Mouse (Mus musculus): ENCODE results near the gene Exoc6.

Gene Exoc6

GRCm38 (mm10) chr19:37690716-37691115 lies 140.5 kb downstream of the Exoc6 start:
- DNase-seq (ENCODE audit: low read depth): no peak

- no peak for DNase-seq (ENCODE audit: low read depth)
Observed at GRCm38 (mm10) chr19:37692879-37693278, 142.7 kb downstream of the Exoc6 start.

GRCm38 (mm10) chr19:37695146-37695545 lies 144.9 kb downstream of the Exoc6 start:
- DNase-seq (ENCODE audit: low read depth): no peak

GRCm38 (mm10) chr19:37695762-37696602 lies 145.8 kb downstream of the Exoc6 start:
- DNase-seq (ENCODE audit: low read depth): no peak

- DNase-seq (ENCODE audit: low read depth): no peak
Observed at GRCm38 (mm10) chr19:37696603-37697334, 146.6 kb downstream of the Exoc6 start.

- no peak for DNase-seq (ENCODE audit: low read depth)
Observed at GRCm38 (mm10) chr19:37697335-37697636, 147.1 kb downstream of the Exoc6 start.

GRCm38 (mm10) chr19:37697651-37698272 lies 147.5 kb downstream of the Exoc6 start, which contains the start of gene Cyp26a1:
Gene Cyp26a1 (plus strand): TSS chr19:37697798.
- no peak for DNase-seq (ENCODE audit: low read depth)

- DNase-seq (ENCODE audit: low read depth): no peak
Observed at GRCm38 (mm10) chr19:37698273-37699160, 148.3 kb downstream of the Exoc6 start.

GRCm38 (mm10) chr19:37699711-37700110 lies 149.5 kb downstream of the Exoc6 start:
- no peak for DNase-seq (ENCODE audit: low read depth)

- DNase-seq (ENCODE audit: low read depth): peak; percentile 94
Observed at GRCm38 (mm10) chr19:37702377-37703076, 152.3 kb downstream of the Exoc6 start.

GRCm38 (mm10) chr19:37703902-37704509 lies 153.8 kb downstream of the Exoc6 start:
- DNase-seq (ENCODE audit: low read depth): peak; percentile 70

GRCm38 (mm10) chr19:37705722-37706121 lies 155.5 kb downstream of the Exoc6 start:
- peak; percentile 15 for DNase-seq (ENCODE audit: low read depth)

GRCm38 (mm10) chr19:37714681-37715080 lies 164.5 kb downstream of the Exoc6 start:
- DNase-seq (ENCODE audit: low read depth): no peak

GRCm38 (mm10) chr19:37715980-37716379 lies 165.8 kb downstream of the Exoc6 start:
- peak; percentile 54 for DNase-seq (ENCODE audit: low read depth)

GRCm38 (mm10) chr19:37716524-37717175 lies 166.4 kb downstream of the Exoc6 start:
- DNase-seq (ENCODE audit: low read depth): no peak

GRCm38 (mm10) chr19:37719166-37719565 lies 168.9 kb downstream of the Exoc6 start:
- DNase-seq (ENCODE audit: low read depth): no peak

GRCm38 (mm10) chr19:37724591-37724990 lies 174.4 kb downstream of the Exoc6 start:
- no peak for DNase-seq (ENCODE audit: low read depth)

GRCm38 (mm10) chr19:37726585-37726984 lies 176.4 kb downstream of the Exoc6 start:
- no peak for DNase-seq (ENCODE audit: low read depth)

- no peak for DNase-seq (ENCODE audit: low read depth)
Observed at GRCm38 (mm10) chr19:37727366-37727765, 177.1 kb downstream of the Exoc6 start.

Data from 416B (cell line).